Mouse (Mus musculus) layer of hippocampus, adult 9-10 months (tissue): ENCODE measurements around the gene Hdac8.
A peak's percentile ranks its signal among the peaks of the same experiment; 100 is the strongest.

Experiments
- DNase-seq: peaks from one replicate; pipeline ENCODE4 v3.0.0; 2022; ENCODE audit warnings: low spot score

The Hdac8 gene

DNA sequence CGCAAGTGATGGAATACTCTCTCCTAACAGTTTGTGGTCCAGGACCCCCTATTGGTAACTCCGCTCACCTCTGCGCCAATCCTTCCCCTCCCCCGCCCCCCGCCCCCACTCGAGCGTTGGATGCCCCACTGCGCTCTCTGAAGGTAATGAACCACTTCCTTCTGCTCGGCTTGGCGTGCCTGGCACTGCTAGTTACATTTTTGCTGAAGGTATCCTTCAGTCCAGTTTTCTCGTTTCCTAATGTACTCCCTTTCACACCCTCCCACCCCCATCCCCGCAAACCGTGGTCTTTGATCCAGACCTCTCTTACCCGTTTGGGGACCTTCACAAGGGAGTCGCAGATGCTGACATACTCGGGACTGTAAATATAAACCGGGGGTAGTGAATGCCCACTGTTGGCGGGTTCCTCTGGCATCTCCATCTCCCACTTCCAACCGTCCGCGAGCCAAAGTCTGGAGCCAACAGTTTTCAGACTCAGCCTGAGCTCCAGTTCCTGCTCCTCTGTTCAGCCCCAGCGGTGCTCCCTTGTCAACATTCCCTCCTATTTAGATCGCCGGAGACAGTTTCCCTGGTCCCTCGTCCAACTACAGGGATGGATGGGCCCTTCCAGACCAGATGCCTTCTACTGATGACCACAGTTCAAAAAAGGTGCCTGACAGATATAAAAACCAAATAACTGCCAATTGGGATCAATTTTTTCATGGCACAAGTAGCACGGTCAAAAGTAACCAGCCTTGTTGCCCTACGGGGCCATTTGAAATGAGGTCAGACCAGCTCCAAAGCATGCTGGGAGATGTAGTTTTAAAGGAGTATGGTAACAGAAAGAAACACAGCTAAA, at the start of gene Hdac8:
Gene Hdac8, minus strand, starts transcription at position 716 of the 838 bp plus-strand sequence.
- peak; percentile 21 for DNase-seq

DNA sequence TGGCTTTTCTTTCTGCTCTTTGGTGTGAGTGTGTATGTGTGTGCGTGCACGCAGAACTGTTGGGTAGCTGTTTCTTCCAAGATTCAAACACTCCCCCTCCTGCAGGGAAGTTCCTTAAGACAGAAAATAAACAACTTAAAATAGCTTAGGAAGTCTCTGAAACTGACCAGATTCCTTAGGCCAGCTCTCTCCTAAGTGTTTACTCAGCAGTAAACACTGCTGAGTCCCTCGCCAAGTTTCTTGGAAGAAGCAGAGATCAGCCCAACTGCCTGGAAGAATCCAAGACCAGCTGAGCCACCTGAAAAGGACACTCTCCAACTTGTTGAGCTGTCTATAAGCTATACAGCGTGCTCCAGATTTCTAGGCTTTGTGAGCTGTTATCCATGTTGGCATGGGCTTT, 4.0 kb upstream of the Hdac8 start:
- no peak for DNase-seq

- no peak for DNase-seq
Observed at GRCm38 (mm10) chrX:102504179-102504578, 980 bp downstream of the Hdac8 start.

DNA sequence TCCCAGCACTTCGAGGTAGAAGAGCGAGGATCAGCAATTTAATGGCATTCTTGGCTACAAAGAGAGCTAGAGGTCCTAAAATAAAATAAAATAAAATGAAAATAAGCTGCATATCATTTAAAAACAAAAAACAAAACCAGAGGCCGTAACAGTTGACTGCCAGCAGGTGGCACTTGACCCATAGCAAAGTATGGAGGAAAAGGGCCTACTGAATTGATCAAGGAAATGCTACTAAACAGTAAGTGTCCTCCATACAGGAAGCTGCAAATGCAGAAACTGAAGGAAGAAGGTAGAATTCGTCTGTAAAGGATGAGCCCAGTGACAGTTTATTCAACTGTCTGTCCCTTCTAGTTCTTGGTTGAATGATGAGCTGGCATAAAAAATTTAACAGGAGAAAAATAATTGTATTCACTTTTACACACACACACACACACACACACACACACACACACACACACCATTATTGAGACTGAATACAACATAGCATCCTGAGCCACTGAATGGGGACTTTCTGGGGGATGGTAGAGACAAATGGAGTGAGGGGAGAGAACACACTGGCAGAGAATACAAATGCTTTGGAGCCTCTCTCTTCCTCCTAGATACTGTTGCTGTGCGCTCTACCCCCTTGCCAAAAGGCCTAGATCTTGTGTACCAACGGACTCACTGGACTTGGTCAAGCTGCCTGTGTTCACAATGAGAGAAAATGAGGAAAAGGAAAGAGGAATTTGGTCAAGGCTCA, 11.0 kb downstream of the Hdac8 start:
- DNase-seq, result no peak

DNA sequence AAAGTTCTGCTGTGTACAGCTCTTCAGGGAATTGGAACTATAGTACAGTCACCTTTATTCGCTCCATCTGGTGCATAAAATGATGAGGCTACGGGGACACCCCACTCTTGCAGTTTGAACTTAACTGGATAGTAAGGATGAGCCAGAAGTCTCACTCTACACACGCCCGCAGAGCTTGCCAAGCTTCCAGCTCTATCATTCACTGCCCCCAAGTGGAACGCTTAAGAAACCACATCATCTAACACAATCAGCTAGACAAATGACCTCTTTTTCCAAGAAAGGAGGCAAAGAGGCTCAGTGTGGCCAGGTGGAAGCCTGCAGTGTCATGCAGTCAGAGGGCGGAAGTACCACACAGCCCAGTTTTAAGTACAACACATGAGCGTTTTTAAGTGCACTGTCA, 19.6 kb downstream of the Hdac8 start:
- DNase-seq, result no peak

- DNase-seq, result no peak
Observed at GRCm38 (mm10) chrX:102479665-102480064, 25.5 kb downstream of the Hdac8 start.

- peak; percentile 46 for DNase-seq
Observed at GRCm38 (mm10) chrX:102478965-102479364, 26.2 kb downstream of the Hdac8 start.

DNA sequence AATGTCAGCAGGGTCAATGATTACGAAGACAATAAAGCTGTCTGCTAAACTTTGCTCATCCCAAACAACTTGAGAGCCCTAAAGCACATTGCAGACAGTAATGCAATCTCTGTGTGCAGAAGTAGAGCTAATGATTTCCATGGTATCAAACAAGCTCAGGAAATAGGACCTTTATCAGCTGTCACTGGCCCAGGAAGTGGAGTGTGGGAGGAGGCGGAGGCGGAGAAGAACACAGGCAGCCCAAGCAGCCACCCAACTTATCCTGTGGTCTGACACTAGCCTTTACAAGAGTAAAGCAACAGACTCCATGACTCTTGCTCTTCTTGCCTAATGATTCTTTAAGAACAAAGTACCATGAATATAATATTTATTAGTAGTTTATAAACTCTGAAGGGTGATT, 26.7 kb downstream of the Hdac8 start:
- no peak for DNase-seq

DNA sequence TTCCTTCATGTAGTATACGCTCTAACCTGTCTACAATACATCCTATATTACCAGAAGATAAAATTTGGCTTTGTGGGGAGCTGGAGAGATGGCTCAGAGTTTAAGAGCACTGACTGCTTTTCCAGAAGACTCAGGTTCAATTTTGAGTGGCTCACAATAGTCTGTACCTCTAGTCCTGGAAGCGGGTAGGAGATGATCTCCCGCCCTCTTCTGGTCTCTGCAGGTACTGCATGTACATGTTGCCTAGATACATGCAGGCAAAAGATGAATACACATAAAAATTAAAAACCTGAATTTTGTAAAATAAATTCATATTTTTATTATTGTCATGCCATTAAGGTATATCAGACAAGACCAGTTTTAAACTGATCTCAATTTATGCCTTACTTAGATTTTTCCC, 28.4 kb downstream of the Hdac8 start:
- DNase-seq, result peak; percentile 83

GRCm38 (mm10) chrX:102475555-102475954, 29.6 kb downstream of the Hdac8 start:
- DNase-seq, result peak; percentile 5

- DNase-seq, result no peak
Observed at GRCm38 (mm10) chrX:102418343-102419127, 86.6 kb downstream of the Hdac8 start.

GRCm38 (mm10) chrX:102416972-102417371, 88.2 kb downstream of the Hdac8 start:
- DNase-seq, result no peak

GRCm38 (mm10) chrX:102416386-102416785, 88.8 kb downstream of the Hdac8 start:
- no peak for DNase-seq

DNA sequence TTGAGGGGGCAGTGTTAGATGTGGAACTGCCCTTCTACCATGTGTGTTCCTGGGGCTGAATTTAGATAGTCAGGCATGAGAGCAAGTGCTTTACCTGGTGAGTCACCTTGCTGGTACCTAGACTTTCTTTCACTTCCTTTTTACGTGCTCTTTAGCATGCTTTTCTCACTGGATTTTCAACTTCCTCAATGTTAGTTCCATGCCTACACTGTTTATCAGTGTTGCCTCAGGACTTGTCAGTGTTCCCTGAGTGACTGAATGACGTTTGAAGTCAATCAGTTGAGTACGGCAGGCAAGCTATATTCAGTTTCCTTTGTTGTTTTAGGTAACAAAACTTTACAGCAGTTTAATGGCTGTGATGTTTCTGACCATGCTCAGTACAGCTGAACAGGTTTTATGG, 120.4 kb downstream of the Hdac8 start:
- DNase-seq, result no peak

DNA sequence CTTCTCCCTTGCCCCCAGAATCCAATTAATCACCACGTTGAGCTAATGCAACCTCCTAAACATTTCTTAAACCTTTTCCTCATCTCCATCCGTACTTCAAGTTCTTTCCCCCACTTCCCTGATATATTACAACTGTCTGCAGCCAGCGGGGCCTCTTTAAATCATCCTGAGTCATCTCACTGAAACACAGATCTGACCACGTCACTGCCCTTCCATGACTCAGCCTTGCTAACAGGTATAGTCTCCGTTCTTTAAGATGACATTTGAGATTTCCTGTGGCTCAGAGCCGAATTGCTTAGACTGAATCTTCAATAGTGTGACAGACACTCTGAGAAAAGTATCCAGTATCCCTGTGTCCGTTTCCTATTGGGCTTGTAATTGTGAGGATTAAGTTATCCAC, 122.0 kb downstream of the Hdac8 start:
- DNase-seq, result no peak

GRCm38 (mm10) chrX:102366510-102366909, 138.6 kb downstream of the Hdac8 start:
- DNase-seq, result no peak

GRCm38 (mm10) chrX:102362244-102362643, 142.9 kb downstream of the Hdac8 start:
- DNase-seq, result no peak

GRCm38 (mm10) chrX:102353412-102353811, 151.7 kb downstream of the Hdac8 start:
- no peak for DNase-seq

DNA sequence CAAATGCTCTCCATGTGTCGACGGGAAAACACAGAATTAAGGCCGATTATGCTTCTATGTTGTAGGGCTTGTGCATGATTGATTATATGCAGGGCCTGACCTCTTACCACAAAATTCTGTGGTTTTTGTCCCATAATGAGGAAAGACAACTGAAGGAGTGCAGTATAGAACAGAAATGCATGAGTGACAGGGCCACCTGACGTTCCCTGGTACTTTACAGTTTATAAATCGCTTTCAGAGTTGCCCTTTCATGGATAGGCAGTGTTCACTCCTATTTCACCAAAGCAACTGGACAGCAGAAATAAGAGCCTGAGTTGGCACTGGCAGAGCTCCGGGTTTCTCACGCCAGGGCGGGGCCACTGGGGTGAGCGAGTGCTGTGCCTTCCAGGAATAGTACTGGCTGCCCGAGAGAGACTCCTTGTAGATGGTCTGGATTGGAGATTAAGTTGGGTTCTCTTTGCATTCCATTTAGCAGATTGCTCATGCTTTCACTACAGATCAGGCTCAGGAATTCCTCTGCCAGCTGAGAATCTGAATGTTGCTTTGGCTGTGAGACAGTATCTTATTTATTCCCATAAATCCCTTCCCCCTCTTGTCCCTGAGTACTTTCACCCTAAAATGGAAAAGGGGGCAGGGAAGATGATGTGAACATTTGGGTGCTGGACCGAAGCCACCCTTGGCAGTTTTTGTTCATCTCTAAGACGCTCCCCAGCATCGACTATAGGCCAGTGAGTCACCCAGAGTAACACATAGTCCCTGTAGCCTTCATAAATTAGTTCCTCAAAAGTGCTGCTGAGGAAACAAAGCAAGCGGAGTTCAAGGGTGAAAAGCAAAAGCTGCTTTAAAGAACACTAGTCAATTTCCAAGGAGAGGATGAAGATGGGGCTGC, 155.1 kb downstream of the Hdac8 start:
- no peak for DNase-seq

DNA sequence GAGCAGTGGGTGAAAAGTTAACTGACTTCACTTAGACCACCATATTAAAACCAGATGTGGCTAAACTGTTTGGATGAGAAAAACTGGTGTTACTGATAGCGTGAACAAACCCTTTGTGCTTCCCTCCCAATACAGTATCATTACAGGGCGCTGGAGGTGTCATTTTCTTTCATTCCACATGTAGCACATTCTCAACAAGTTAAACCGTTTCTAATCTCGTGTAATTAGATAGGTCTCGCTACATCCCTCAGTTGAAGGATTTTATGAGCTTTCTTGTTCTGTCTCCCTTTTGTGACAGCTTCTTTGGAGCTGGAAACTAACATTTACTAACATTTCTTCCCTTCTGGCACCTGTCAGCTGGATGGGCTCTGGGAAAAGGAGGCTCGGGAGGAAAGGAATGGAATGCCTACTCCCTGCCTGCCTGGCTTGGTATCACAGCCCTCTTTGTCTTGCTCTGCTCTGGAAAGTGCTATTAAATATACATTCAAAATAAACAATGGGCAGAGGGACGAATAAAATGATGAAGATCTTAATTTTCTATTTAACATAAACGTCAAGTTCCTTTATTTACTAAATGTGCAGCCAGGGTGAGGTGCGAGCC, 156.2 kb downstream of the Hdac8 start:
- no peak for DNase-seq

- no peak for DNase-seq
Observed at GRCm38 (mm10) chrX:102341688-102342087, 163.5 kb downstream of the Hdac8 start.
